Mouse (Mus musculus) heart, postnatal 14 days (tissue): ENCODE measurements at regions not wholly inside any gene's neighbourhood (a gene's known extent, or its start where the extent isn't known, plus 50 kb on each side); places are given as distances from the start of the nearest gene placed in this dataset.
A peak's percentile ranks its signal among the peaks of the same experiment; 100 is the strongest.

Experiments used
- DNase-seq, 2 experiments: peaks; one replicate each; pipeline ENCODE4 v3.0.0; 2021 to 2022
- intact Hi-C: fragments of 180-260 bp; cut with DNase I; formaldehyde crosslinking; loops from one replicate; pipeline ENCODE4 v1.15.1; 2025

- intact Hi-C loops, result loop anchor here (2.0 to 5.0 kb wide), 3 partner anchors 95 to 389 kb away; partner anchors contain the start of gene Socs2
- DNase-seq, result peak; percentile 66 to 70
These were observed 143.4 kb upstream of the Plxnc1 start for GRCm38 (mm10) chr10:95087864-95088570.

DNA sequence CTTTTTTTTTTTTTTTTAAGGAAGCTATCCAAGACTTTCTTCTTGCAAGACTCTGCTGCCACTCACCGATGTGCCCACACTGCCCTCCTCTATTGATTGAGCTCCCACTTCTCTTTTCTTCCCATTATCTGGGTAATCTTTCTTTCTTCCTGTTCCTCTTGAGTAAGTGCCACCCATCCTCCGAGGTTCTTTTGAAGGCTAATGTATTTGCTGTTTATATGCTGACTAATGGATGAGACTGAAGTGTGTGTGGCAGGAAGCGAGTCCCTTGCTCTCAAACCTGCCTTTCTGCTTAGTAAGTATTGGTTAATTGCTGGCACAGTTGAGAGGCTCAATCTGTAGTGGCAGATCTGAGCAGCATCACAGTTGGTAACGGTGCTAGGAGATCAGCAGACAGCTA lies 142.1 kb upstream of the Plxnc1 start:
- intact Hi-C loops, result loop anchor here (2.0 to 5.0 kb wide), 2 partner anchors 331 to 390 kb away; partner anchors contain the start of gene Socs2
- DNase-seq, result no peak

DNA sequence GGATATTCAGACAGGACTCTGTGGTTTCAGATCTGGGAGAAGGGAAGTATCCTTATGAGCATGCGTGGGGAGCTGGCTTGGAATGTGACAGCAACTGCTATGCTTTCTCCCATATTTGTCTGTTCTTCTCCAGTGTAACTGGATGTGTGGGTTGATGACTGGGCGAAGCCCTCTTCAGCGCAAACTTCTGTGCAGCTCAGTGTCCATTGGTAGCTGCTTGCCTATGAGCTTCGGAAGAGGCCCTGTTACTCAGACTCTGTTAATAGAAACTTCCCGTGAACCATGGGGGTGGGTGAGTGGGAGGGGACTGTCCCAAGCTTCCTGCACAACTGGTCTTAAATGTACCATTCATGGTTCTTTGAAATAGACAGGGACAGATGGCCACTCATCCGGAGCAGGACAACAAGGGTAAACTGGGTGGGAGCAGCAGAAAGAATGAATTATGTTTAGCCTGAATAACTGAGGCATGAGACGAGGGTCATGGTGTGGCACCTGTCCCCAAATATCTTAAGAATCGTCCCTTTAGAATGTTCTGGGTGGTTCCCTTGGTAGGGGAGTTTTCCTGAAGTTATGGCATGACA lies 141.1 kb upstream of the Plxnc1 start:
- intact Hi-C loops, result loop anchor here (2.0 to 5.0 kb wide), 2 partner anchors 332 to 391 kb away; partner anchors contain the start of gene Socs2
- no peak for DNase-seq

- DNase-seq, result no peak
- intact Hi-C loops, result no loop called here
These were observed 138.9 kb upstream of the Plxnc1 start for GRCm38 (mm10) chr10:95083341-95084148.

- no peak for DNase-seq
- intact Hi-C loops, result no loop called here
These were observed 138.0 kb upstream of the Plxnc1 start for GRCm38 (mm10) chr10:95082634-95083033.

GRCm38 (mm10) chr10:95079979-95080378 lies 135.3 kb upstream of the Plxnc1 start:
- no peak for DNase-seq
- intact Hi-C loops, result loop anchor here (2.0 kb wide), 1 partner anchor 87 kb away; no protein-coding TSS in a partner anchor

- intact Hi-C loops, result no loop called here
- DNase-seq, result no peak
These were observed 131.8 kb upstream of the Plxnc1 start for GRCm38 (mm10) chr10:95076421-95076820.

DNA sequence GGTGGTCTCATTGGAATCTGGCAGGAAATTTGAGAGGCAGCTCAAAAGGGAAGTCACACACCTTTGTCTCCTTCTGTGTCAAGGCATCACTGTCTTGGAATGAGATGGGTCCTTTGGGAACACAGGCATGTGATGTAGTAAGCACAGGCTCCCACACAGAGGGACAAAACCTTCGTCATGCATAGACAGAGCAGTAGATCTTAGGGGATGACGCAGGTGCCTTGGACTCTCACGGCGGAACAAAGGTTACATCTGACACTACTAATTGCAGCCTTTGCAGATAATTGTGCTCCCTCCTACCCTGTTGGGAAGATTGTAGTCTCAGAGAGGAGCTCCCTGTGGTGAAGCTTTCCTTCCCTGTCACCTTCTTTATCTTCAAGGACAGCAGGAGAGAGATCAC lies 131.3 kb upstream of the Plxnc1 start:
- intact Hi-C loops, result no loop called here
- DNase-seq, result no peak

- intact Hi-C loops, result no loop called here
- no peak for DNase-seq
These were observed 130.4 kb upstream of the Plxnc1 start for GRCm38 (mm10) chr10:95074959-95075590.

DNA sequence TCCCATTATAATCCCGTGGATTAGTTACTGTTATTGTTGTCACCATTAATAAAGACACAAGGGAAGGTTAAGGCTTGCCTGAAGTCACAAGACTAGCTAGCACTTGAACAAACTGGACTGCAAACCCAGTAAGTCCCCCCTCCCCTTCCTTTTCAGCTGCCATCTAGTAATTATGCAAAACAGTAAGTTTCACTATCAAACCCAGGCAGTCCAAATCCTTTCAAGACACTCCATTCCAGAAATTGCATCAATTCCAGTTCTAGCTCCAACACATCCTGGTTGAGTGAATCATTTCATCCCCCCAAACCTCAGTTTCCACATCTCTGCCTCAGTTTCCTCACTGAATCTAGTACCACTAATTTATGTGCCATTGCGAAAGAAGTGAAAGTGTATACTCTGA lies 129.7 kb upstream of the Plxnc1 start:
- DNase-seq, result no peak
- intact Hi-C loops, result no loop called here

DNA sequence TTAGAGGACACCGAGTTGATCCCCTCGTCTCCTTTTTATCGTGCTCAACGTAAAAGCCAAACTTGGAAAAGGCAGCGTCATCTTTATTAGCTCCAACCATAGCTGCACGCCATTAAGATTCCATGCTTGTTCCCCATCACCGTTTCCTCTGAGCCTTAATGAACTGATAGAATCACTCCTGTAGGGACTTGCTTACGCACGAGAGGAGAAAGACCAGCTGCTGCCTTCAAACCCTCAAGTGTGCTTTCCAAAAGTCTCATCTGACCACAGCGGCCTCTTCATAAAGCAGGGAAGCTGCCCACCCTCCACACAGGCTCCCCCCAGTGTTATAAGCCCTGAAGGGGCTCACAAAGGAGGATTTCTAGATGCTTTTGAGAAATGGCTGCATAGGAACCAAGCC lies 123.3 kb upstream of the Plxnc1 start:
- intact Hi-C loops, result loop anchor here (5.0 kb wide), 1 partner anchor 41 kb away; no protein-coding TSS in a partner anchor
- no peak for DNase-seq

GRCm38 (mm10) chr10:95066774-95067173 lies 122.1 kb upstream of the Plxnc1 start:
- no peak for DNase-seq
- intact Hi-C loops, result loop anchor here (5.0 kb wide), 1 partner anchor 39 kb away; no protein-coding TSS in a partner anchor

- DNase-seq, result no peak
- intact Hi-C loops, result no loop called here
These were observed 115.0 kb upstream of the Plxnc1 start for GRCm38 (mm10) chr10:95059486-95060091.

- intact Hi-C loops, result no loop called here
- no peak for DNase-seq
These were observed 114.4 kb upstream of the Plxnc1 start for GRCm38 (mm10) chr10:95059078-95059477.

DNA sequence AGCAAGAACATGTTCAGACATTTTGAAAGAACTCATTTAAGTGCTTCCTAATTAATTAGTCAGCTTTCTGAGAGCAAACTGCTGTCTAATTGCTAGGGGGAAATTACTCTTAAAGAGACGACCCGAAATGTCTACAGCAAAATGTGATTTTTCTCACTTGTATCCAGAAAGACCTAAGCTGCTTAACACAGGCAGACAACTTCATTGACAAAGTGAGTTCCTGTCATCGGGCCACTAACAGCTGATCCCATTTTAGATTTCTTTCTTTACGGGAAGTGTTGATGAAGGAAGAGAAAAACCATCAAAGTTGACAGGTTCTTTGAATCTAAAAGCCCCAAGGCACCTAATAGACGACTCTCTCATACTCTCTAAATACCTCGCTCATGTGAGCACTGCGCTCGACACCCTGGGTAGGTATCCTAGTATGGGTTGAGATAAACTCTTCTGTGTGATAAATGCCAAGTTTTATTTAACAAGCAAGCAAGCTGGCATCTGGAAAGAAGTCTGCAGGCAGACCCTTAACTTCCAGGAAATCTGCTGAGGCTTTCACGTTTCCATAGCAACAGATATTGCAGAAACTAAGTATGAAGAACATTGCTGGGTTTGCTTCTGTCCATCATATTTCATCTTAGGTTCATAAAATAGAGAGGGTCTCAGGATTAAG lies 112.5 kb upstream of the Plxnc1 start:
- DNase-seq, result no peak
- intact Hi-C loops, result no loop called here

DNA sequence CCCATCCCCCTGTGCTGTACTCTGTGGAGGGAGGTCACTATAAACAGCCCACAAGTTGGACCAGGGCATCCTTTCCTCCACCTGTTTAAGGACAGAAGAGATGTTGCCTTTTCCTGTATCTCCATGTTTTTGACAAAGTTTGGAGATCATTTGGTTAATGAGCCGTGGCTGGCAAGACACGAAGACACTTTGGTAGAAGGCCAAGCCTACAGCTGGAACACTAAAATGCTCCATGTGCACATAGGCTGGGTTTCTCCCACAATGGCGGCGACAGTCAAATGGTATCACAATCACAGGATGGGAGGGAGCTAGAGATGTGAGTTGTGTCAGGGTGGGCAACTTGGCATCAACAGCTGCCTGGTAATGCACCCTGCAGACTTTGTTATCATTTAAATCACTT lies 111.9 kb upstream of the Plxnc1 start:
- intact Hi-C loops, result no loop called here
- DNase-seq, result no peak

DNA sequence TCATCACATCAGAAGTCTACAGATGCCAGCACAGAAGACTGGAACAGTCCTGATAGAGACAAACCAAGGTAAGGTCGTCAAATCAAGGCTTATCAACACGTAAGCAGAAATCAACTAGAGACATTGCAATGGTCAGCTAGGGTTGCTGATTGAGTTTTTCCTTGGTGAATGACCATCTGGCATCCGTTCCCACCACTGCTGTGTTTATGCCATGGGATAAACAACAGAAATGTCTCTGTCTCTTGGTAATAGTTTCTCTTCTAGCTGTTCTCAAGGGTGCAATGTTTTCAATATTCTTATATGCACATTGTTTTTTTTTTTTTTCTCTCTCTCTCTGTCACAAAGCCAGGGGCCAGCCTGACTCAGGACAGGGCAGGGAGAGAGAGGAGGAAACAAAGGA lies 110.2 kb upstream of the Plxnc1 start:
- intact Hi-C loops, result no loop called here
- no peak for DNase-seq

DNA sequence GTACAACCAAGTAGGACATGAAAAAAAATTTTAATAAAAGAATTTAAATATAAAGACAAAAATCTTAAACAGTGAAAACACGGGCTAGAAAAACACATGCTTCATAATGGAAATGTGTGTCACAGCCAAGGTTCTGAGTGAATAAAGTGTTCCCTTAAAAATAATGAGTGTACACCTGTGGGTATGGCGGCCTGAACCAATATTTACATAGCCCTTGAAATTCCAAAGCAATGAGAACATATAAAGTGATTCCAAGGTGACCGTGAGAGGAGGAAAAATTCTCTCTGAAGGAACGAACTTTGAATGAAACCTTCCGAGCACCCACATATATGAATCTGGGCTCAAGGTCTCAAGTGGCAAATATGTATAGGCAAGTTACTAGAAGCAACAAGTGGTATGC lies 104.2 kb upstream of the Plxnc1 start:
- intact Hi-C loops, result no loop called here

DNA sequence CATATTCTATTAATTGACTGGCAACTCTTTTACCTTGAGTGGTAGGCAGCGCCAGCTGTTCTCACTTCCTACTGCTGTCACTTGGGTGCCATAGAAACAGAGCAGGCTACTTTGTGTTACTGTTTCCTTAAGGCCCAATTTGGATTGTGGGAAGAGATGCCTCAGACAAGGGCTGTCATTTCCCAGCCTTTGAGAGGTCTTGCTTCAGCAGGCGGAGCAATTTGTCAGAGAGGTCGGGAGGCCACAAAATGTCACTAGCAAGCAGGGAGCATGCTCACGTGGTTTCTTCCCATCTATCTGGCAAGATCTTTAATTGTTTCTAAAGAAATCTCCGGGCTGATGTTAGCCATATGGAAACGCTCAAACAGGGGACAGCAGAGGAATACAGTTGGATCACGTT lies 99.3 kb upstream of the Plxnc1 start:
- no peak for DNase-seq
- intact Hi-C loops, result no loop called here

More for the DNA sequence above, 104.2 kb upstream of the Plxnc1 start:
- DNase-seq, result no peak
